Mouse (Mus musculus) brain, embryonic 14.5 days (tissue): Measurements from ENCODE around the gene Cenpv.

Experiments used
- CTCF ChIP-seq: fragments of 200-500 bp; IDR thresholded peaks from 2 replicates; pipeline ENCODE4 v1.5.1; 2012; ENCODE audit warnings: inconsistent platforms, mild to moderate bottlenecking, moderate library complexity, borderline replicate concordance; ENCODE audit not compliant: insufficient read depth, insufficient read length; ENCODE audit errors: extremely low read depth
- POLR2A ChIP-seq: fragments of 200-500 bp; IDR thresholded peaks from 2 replicates; pipeline ENCODE4 v1.6.1; 2012; ENCODE audit warnings: mild to moderate bottlenecking, inconsistent platforms, borderline replicate concordance; ENCODE audit not compliant: poor library complexity, insufficient read depth, insufficient read length, severe bottlenecking; ENCODE audit errors: extremely low read depth

DNA sequence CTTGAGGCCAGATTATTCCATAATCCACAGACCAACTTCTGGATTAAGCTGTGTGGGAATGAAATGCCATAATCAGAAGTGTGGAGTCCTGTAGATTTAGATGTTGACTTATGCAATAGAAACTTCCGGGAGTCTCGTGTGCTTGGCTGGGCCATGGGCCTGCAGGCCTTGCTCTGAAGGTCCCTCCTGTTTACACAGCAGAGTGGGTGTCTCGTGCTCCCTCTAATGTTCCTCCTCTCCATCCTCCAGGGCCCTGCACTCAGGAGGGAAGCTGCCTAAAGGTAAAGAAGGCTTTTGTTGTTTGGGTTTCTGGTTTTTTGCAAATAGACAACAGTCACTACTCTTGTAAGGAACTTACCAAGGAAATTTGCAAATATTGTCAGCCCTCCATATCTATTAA lies 29.5 kb downstream of the Cenpv start:
- TF ChIP-seq CTCF (no peak), POLR2A (no peak)
